Mouse (Mus musculus) intestine, embryonic 15.5 days (tissue): Measurements from ENCODE around the gene Cdsn. TPM values are rescaled to one million over a fixed set of nuclear protein-coding genes. Genes with fewer than 3 reads are reported as not detected.

Experiments used
- ATAC-seq: fragments of 200-750 bp; cut with Nextera tagmentation; 2 replicates; pipeline ENCODE4 v1.8.0; 2017; ENCODE audit warnings: moderate TSS enrichment, moderate library complexity
- H3K27ac ChIP-seq: fragments of 300-500 bp; sonication (generic); 2 replicates; pipeline ENCODE4 v1.5.1; 2015; ENCODE audit warnings: mild to moderate bottlenecking, inconsistent platforms
- H3K27me3 ChIP-seq: fragments of 300-500 bp; sonication (generic); replicated peaks from 2 replicates; pipeline ENCODE4 v1.6.1; 2015; ENCODE audit warnings: inconsistent platforms
- H3K36me3 ChIP-seq: fragments of 300-500 bp; sonication (generic); 2 replicates; pipeline ENCODE4 v1.6.1; 2015; ENCODE audit warnings: inconsistent platforms
- H3K4me1 ChIP-seq: fragments of 300-500 bp; sonication (generic); replicated peaks from 2 replicates; pipeline ENCODE4 v1.6.1; 2015; ENCODE audit warnings: inconsistent platforms
- H3K4me2 ChIP-seq: fragments of 300-500 bp; sonication (generic); replicated peaks from 2 replicates; pipeline ENCODE4 v1.6.1; 2015; ENCODE audit warnings: mild to moderate bottlenecking, inconsistent platforms
- H3K4me3 ChIP-seq: fragments of 300-500 bp; sonication (generic); replicated peaks from 2 replicates; pipeline ENCODE4 v1.5.1; 2015; ENCODE audit warnings: inconsistent platforms
- H3K9ac ChIP-seq: fragments of 300-500 bp; sonication (generic); 2 replicates; pipeline ENCODE4 v1.6.1; 2015; ENCODE audit warnings: inconsistent platforms
- H3K9me3 ChIP-seq: fragments of 300-500 bp; sonication (generic); 2 replicates; pipeline ENCODE4 v1.6.1; 2016; ENCODE audit warnings: inconsistent platforms
- WGBS: fragments of 180-500 bp; shearing (Covaris S2); methylation state at CpG from one replicate; pipeline ENCODE4 v1.1.7; 2015; 5-methylcytosine and 5-hydroxymethylcytosine counted together
- polyA plus RNA-seq: library from polyadenylated mRNA; unstranded; fragments of >200 nt; fragmentation: Nextera tagmentation; extraction: Ambion mirVana; gene quantifications from 2 replicates; pipeline ENCODE4 v1.2.1, GENCODE M21; 2015

The Cdsn gene
- polyA plus RNA-seq, 1 experiment from 2014 or later: 0.05 TPM

GRCm38 (mm10) chr17:35556186-35556765 lies 4.3 kb downstream of the Cdsn start:
- no peaks in the 10 kb centered on the region for H3K27me3 ChIP-seq
- H3K9me3 ChIP-seq: no peaks in the 10 kb centered on the region
- H3K36me3 ChIP-seq: no peaks in the 10 kb centered on the region
- no peak overlapping the region for H3K4me3 ChIP-seq
- no peak overlapping the region for H3K4me2 ChIP-seq
- H3K4me1 ChIP-seq: no peaks in the 10 kb centered on the region; the same call in none of the 2 replicates
- no peak overlapping the region for H3K27ac ChIP-seq
- 87% methylated on average over 13 of the region's 13 CpGs for WGBS
- no peak overlapping the region for H3K9ac ChIP-seq
- ATAC-seq: no peak

- H3K27me3 ChIP-seq: no peaks in the 10 kb centered on the region
- no peak overlapping the region for H3K4me3 ChIP-seq
- peak; percentile 89 for ATAC-seq
- H3K27ac ChIP-seq: no peak overlapping the region
- WGBS: 20% methylated on average over 5 of the region's 5 CpGs
- no peak overlapping the region for H3K9ac ChIP-seq
- H3K36me3 ChIP-seq: no peaks in the 10 kb centered on the region
- no peaks in the 10 kb centered on the region for H3K9me3 ChIP-seq
- H3K4me1 ChIP-seq: no peaks in the 10 kb centered on the region; the same call in 1 of the 2 replicates
- no peak overlapping the region for H3K4me2 ChIP-seq
Observed at GRCm38 (mm10) chr17:35556812-35557211, 4.9 kb downstream of the Cdsn start.

GRCm38 (mm10) chr17:35557351-35557750 lies 5.4 kb downstream of the Cdsn start:
- 58% methylated on average over 9 of the region's 9 CpGs for WGBS
- no peaks in the 10 kb centered on the region for H3K9me3 ChIP-seq
- no peaks in the 10 kb centered on the region for H3K27me3 ChIP-seq
- no peak overlapping the region for H3K27ac ChIP-seq
- H3K4me2 ChIP-seq: no peak overlapping the region
- H3K36me3 ChIP-seq: no peaks in the 10 kb centered on the region
- H3K4me3 ChIP-seq: no peak overlapping the region
- H3K9ac ChIP-seq: no peak overlapping the region
- no peaks in the 10 kb centered on the region; the same call in 1 of the 2 replicates for H3K4me1 ChIP-seq
- ATAC-seq: peak; percentile 31

- no peak overlapping the region for H3K4me3 ChIP-seq
- no peaks in the 10 kb centered on the region for H3K27me3 ChIP-seq
- H3K9me3 ChIP-seq: no peaks in the 10 kb centered on the region
- H3K4me2 ChIP-seq: no peak overlapping the region
- no peaks in the 10 kb centered on the region; the same call in 1 of the 2 replicates for H3K4me1 ChIP-seq
- WGBS: 60% methylated on average over 8 of the region's 8 CpGs
- H3K9ac ChIP-seq: no peak overlapping the region
- no peak overlapping the region for H3K27ac ChIP-seq
- no peak for ATAC-seq
- H3K36me3 ChIP-seq: no peaks in the 10 kb centered on the region
Observed at GRCm38 (mm10) chr17:35558216-35558615, 6.3 kb downstream of the Cdsn start.

- H3K27ac ChIP-seq: no peak within 1 kb of the TSS
- H3K9me3 ChIP-seq: no peaks in the 10 kb centered on the region
- no peak within 1 kb of the TSS for H3K4me3 ChIP-seq
- 65% methylated on average over 3 of the region's 3 CpGs for WGBS
- H3K9ac ChIP-seq: no peak within 1 kb of the TSS
- H3K36me3 ChIP-seq: no peaks in the 10 kb centered on the region
- no peak for ATAC-seq
- H3K27me3 ChIP-seq: peaks cover 20% of the 10 kb centered on the region
- no peak within 1 kb of the TSS for H3K4me2 ChIP-seq
- H3K4me1 ChIP-seq: peaks cover 3% of the 10 kb centered on the region
Observed at GRCm38 (mm10) chr17:35567150-35567549, 15.2 kb downstream of the Cdsn start, which contains the start of gene 2300002M23Rik. TSS of gene 2300002M23Rik (plus strand) at chr17:35567450.

- Histone ChIP-seq H3K36me3 (no peaks in the 10 kb centered on the region), H3K4me1 (peaks cover 3% of the 10 kb centered on the region), H3K27me3 (peaks cover 20% of the 10 kb centered on the region), H3K9me3 (no peaks in the 10 kb centered on the region), H3K9ac (no peak overlapping the region), H3K4me2 (no peak overlapping the region), H3K4me3 (no peak overlapping the region), H3K27ac (no peak overlapping the region)
- 24% methylated on average over 9 of the region's 9 CpGs for WGBS
- no peak for ATAC-seq
Observed at GRCm38 (mm10) chr17:35567767-35568166, 15.8 kb downstream of the Cdsn start.

GRCm38 (mm10) chr17:35569091-35569944 lies 17.4 kb downstream of the Cdsn start:
- Histone ChIP-seq H3K9ac (no peak overlapping the region), H3K4me1 (peaks cover 3% of the 10 kb centered on the region), H3K36me3 (no peaks in the 10 kb centered on the region), H3K4me2 (peak overlapping the region; percentile 55), H3K9me3 (no peaks in the 10 kb centered on the region), H3K27me3 (peaks cover 20% of the 10 kb centered on the region), H3K27ac (no peak overlapping the region), H3K4me3 (peak overlapping the region; percentile 17)
- 0 out of 2 replicates have a peak, but pooled peaks have one; percentile 31 for ATAC-seq
- WGBS: 7% methylated on average over 28 of the region's 28 CpGs

GRCm38 (mm10) chr17:35570836-35571235 lies 18.9 kb downstream of the Cdsn start:
- Histone ChIP-seq H3K27me3 (peaks cover 18% of the 10 kb centered on the region), H3K9me3 (no peaks in the 10 kb centered on the region), H3K36me3 (no peaks in the 10 kb centered on the region), H3K4me2 (no peak overlapping the region), H3K4me1 (peaks cover 8% of the 10 kb centered on the region), H3K27ac (no peak overlapping the region), H3K9ac (no peak overlapping the region), H3K4me3 (no peak overlapping the region)
- WGBS: 78% methylated on average over 14 of the region's 14 CpGs
- ATAC-seq: no peak

GRCm38 (mm10) chr17:35571477-35571876 lies 19.5 kb downstream of the Cdsn start:
- no peaks in the 10 kb centered on the region for H3K9me3 ChIP-seq

GRCm38 (mm10) chr17:35578211-35578610 lies 26.3 kb downstream of the Cdsn start:
- Histone ChIP-seq H3K4me2 (no peak overlapping the region), H3K4me1 (0 out of 2 replicates have a peak, but pooled peaks cover 5% of the 10 kb centered on the region), H3K4me3 (no peak overlapping the region), H3K36me3 (no peaks in the 10 kb centered on the region), H3K9ac (no peak overlapping the region), H3K27ac (no peak overlapping the region), H3K9me3 (no peaks in the 10 kb centered on the region), H3K27me3 (no peaks in the 10 kb centered on the region)
- 21% methylated on average over 6 of the region's 6 CpGs for WGBS
- peak; percentile 69; the same call in 1 of the 2 replicates for ATAC-seq

More at GRCm38 (mm10) chr17:35571477-35571876, 19.5 kb downstream of the Cdsn start:
- Histone ChIP-seq H3K36me3 (no peaks in the 10 kb centered on the region), H3K4me1 (peaks cover 8% of the 10 kb centered on the region), H3K4me3 (no peak overlapping the region), H3K4me2 (no peak overlapping the region), H3K27ac (no peak overlapping the region), H3K27me3 (peaks cover 18% of the 10 kb centered on the region), H3K9ac (no peak overlapping the region)
- WGBS: 96% methylated on average over 7 of the region's 7 CpGs
- ATAC-seq: no peak

GRCm38 (mm10) chr17:35582900-35583299 lies 31.0 kb downstream of the Cdsn start:
- no peak for ATAC-seq
- Histone ChIP-seq H3K9me3 (no peaks in the 10 kb centered on the region), H3K9ac (no peak overlapping the region), H3K27me3 (no peaks in the 10 kb centered on the region), H3K4me3 (no peak overlapping the region), H3K4me2 (no peak overlapping the region), H3K36me3 (no peaks in the 10 kb centered on the region), H3K27ac (no peak overlapping the region), H3K4me1 (no peaks in the 10 kb centered on the region)
- WGBS: 96% methylated on average over 1 of the region's 1 CpGs

GRCm38 (mm10) chr17:35584330-35584937 lies 32.5 kb downstream of the Cdsn start:
- peak; percentile 74 for ATAC-seq
- Histone ChIP-seq H3K36me3 (no peaks in the 10 kb centered on the region), H3K4me2 (peak overlapping the region; percentile 44; the same call in 1 of the 2 replicates), H3K9ac (no peak overlapping the region), H3K27ac (no peak overlapping the region), H3K4me1 (no peaks in the 10 kb centered on the region), H3K27me3 (no peaks in the 10 kb centered on the region), H3K4me3 (no peak overlapping the region), H3K9me3 (no peaks in the 10 kb centered on the region)
- 12% methylated on average over 16 of the region's 16 CpGs for WGBS
